Mouse (Mus musculus) liver, postnatal 0 days (tissue): ENCODE measurements around the gene Marc2. TPM values are rescaled to one million over a fixed set of nuclear protein-coding genes. Genes with fewer than 3 reads are reported as not detected.

ENCODE experiments used
- ATAC-seq: fragments of 200-750 bp; cut with Nextera tagmentation; 2 replicates; pipeline ENCODE4 v1.8.0; 2017; ENCODE audit warnings: mild to moderate bottlenecking, moderate library complexity
- DNase-seq: peaks from one replicate; pipeline ENCODE4 v3.0.0-alpha.2; 2016
- H3K27ac ChIP-seq: fragments of 300-500 bp; sonication (generic); 2 replicates; pipeline ENCODE4 v1.5.1; 2014; ENCODE audit warnings: antibody characterized with exemption, moderate library complexity, mild to moderate bottlenecking, low read depth
- H3K27me3 ChIP-seq: fragments of 300-500 bp; sonication (generic); 2 replicates; pipeline ENCODE4 v1.6.1; 2014; ENCODE audit warnings: low read length, control low read depth, mixed read lengths; ENCODE audit not compliant: insufficient read depth
- H3K36me3 ChIP-seq: fragments of 300-500 bp; sonication (generic); replicated peaks from 2 replicates; pipeline ENCODE4 v1.6.1; 2014; ENCODE audit warnings: mild to moderate bottlenecking, control low read depth, low read length, moderate library complexity, mixed read lengths; ENCODE audit not compliant: insufficient read depth
- H3K4me1 ChIP-seq: fragments of 300-500 bp; sonication (generic); 2 replicates; pipeline ENCODE4 v1.6.1; 2014; ENCODE audit warnings: antibody characterized with exemption, mild to moderate bottlenecking, control low read depth; ENCODE audit not compliant: insufficient read depth
- H3K4me2 ChIP-seq: fragments of 300-500 bp; sonication (generic); 2 replicates; pipeline ENCODE4 v1.6.1; 2014; ENCODE audit warnings: low read depth, mild to moderate bottlenecking, low read length, moderate library complexity, mixed read lengths
- H3K4me3 ChIP-seq: fragments of 300-500 bp; sonication (generic); 2 replicates; pipeline ENCODE4 v1.5.1; 2014; ENCODE audit warnings: low read depth, low read length
- H3K9ac ChIP-seq: fragments of 300-500 bp; sonication (generic); replicated peaks from 2 replicates; pipeline ENCODE4 v1.6.1; 2014; ENCODE audit warnings: mild to moderate bottlenecking, moderate library complexity
- H3K9me3 ChIP-seq: fragments of 300-500 bp; sonication (generic); 2 replicates; pipeline ENCODE4 v1.6.1; 2016; ENCODE audit warnings: mild to moderate bottlenecking, control low read depth, low read length, mixed read lengths
- CTCF ChIP-seq: sonication (generic); IDR thresholded peaks from 2 replicates; pipeline ENCODE4 v1.5.1; 2016; ENCODE audit warnings: antibody characterized with exemption, low read depth
- EP300 ChIP-seq: IDR thresholded peaks from 2 replicates; pipeline ENCODE4 v1.6.1; 2016; ENCODE audit warnings: antibody characterized with exemption, low read depth, mild to moderate bottlenecking
- WGBS: fragments of 180-500 bp; shearing (Covaris S2); extraction: QIAGEN DNeasy Blood & Tissue Kit; methylation state at CpG from one replicate; pipeline ENCODE4 v1.1.7; 2014; ENCODE audit not compliant: insufficient replicate concordance; 5-methylcytosine and 5-hydroxymethylcytosine counted together
- polyA plus RNA-seq: library from polyadenylated mRNA; unstranded; fragments of >200 nt; fragmentation: Nextera tagmentation; extraction: Ambion mirVana; gene quantifications from 2 replicates; pipeline ENCODE4 v1.2.1, GENCODE M21; 2015

The Marc2 gene
- polyA plus RNA-seq, 1 experiment from 2014 or later: 608 TPM

- Histone ChIP-seq H3K27ac (peak overlapping the region; percentile 96), H3K36me3 (peaks cover 11% of the 10 kb centered on the region), H3K4me2 (peak overlapping the region; percentile 63), H3K4me1 (peaks cover 6% of the 10 kb centered on the region; the same call in 1 of the 2 replicates), H3K27me3 (no peaks in the 10 kb centered on the region), H3K9ac (peak overlapping the region; percentile 45; the same call in 1 of the 2 replicates), H3K9me3 (no peaks in the 10 kb centered on the region), H3K4me3 (peak overlapping the region; percentile 14; the same call in 1 of the 2 replicates)
- ATAC-seq (no peak), DNase-seq (peak; percentile 53)
- WGBS: 24% methylated on average over 15 of the region's 15 CpGs
- TF ChIP-seq EP300 (no peak), CTCF (peak; percentile 29)
Measured at GRCm38 (mm10) chr1:184807627-184808417, 38.4 kb downstream of the Marc2 start.

GRCm38 (mm10) chr1:184807123-184807522, 39.1 kb downstream of the Marc2 start:
- Histone ChIP-seq H3K4me3 (no peak overlapping the region), H3K27ac (peak overlapping the region; percentile 96; the same call in 1 of the 2 replicates), H3K9me3 (no peaks in the 10 kb centered on the region), H3K9ac (peak overlapping the region; percentile 45; the same call in 1 of the 2 replicates), H3K27me3 (no peaks in the 10 kb centered on the region), H3K4me2 (peak overlapping the region; percentile 63), H3K36me3 (peaks cover 11% of the 10 kb centered on the region; the same call in 1 of the 2 replicates), H3K4me1 (peaks cover 6% of the 10 kb centered on the region; the same call in 1 of the 2 replicates)
- 51% methylated on average over 7 of the region's 7 CpGs for WGBS
- no peak for TF ChIP-seq CTCF
- no peak for TF ChIP-seq EP300
- DNase-seq (no peak), ATAC-seq (no peak)

GRCm38 (mm10) chr1:184805749-184806148, 40.5 kb downstream of the Marc2 start:
- no peak for TF ChIP-seq EP300
- TF ChIP-seq CTCF: no peak
- H3K27me3 ChIP-seq: no peaks in the 10 kb centered on the region
- H3K36me3 ChIP-seq: peaks cover 23% of the 10 kb centered on the region
- H3K4me3 ChIP-seq: no peak overlapping the region
- 65% methylated on average over 4 of the region's 4 CpGs for WGBS
- DNase-seq (no peak), ATAC-seq (no peak)
- H3K9ac ChIP-seq: no peak overlapping the region
- peaks cover 6% of the 10 kb centered on the region; the same call in 1 of the 2 replicates for H3K4me1 ChIP-seq
- H3K4me2 ChIP-seq: no peak overlapping the region
- no peak overlapping the region for H3K27ac ChIP-seq
- H3K9me3 ChIP-seq: 0 out of 2 replicates have a peak, but pooled peaks cover 4% of the 10 kb centered on the region

- Histone ChIP-seq H3K4me1 (no peaks in the 10 kb centered on the region), H3K4me2 (peak overlapping the region; percentile 47), H3K4me3 (no peak overlapping the region), H3K27ac (0 out of 2 replicates have a peak overlapping the region, but pooled peaks have one; percentile 29), H3K36me3 (peaks cover 16% of the 10 kb centered on the region), H3K9ac (no peak overlapping the region), H3K9me3 (peaks cover 2% of the 10 kb centered on the region; the same call in 1 of the 2 replicates), H3K27me3 (no peaks in the 10 kb centered on the region)
- ATAC-seq (peak; percentile 63), DNase-seq (peak; percentile 71)
- 19% methylated on average over 27 of the region's 27 CpGs for WGBS
- peak; percentile 75 for TF ChIP-seq CTCF
- TF ChIP-seq EP300: no peak
Measured at GRCm38 (mm10) chr1:184793163-184793876, 52.9 kb downstream of the Marc2 start.

GRCm38 (mm10) chr1:184791109-184791508, 55.1 kb downstream of the Marc2 start:
- no peaks in the 10 kb centered on the region for H3K4me1 ChIP-seq
- H3K9ac ChIP-seq: no peak overlapping the region
- no peak overlapping the region for H3K4me2 ChIP-seq
- no peak for TF ChIP-seq EP300
- peak; percentile 89 for TF ChIP-seq CTCF
- no peak overlapping the region for H3K27ac ChIP-seq
- DNase-seq (peak; percentile 47), ATAC-seq (peak; percentile 30; the same call in 1 of the 2 replicates)
- peaks cover 12% of the 10 kb centered on the region for H3K36me3 ChIP-seq
- no peak overlapping the region for H3K4me3 ChIP-seq
- no peaks in the 10 kb centered on the region for H3K9me3 ChIP-seq
- H3K27me3 ChIP-seq: no peaks in the 10 kb centered on the region
- 14% methylated on average over 2 of the region's 2 CpGs for WGBS
